Mouse (Mus musculus) midbrain, embryonic 15.5 days (tissue): ENCODE data around the gene Wdr59. TPM values are rescaled to one million over a fixed set of nuclear protein-coding genes. Genes with fewer than 3 reads are reported as not detected.

Experiments used
- ATAC-seq: fragments of 200-750 bp; cut with Nextera tagmentation; replicated peaks from 2 replicates; pipeline ENCODE4 v1.8.0; 2017; ENCODE audit warnings: moderate TSS enrichment
- H3K27ac ChIP-seq: fragments of 300-500 bp; sonication (generic); 2 replicates; pipeline ENCODE4 v1.5.1; 2015; ENCODE audit warnings: mild to moderate bottlenecking, inconsistent platforms
- H3K27me3 ChIP-seq: fragments of 300-500 bp; sonication (generic); replicated peaks from 2 replicates; pipeline ENCODE4 v1.6.1; 2015; ENCODE audit warnings: inconsistent platforms
- H3K36me3 ChIP-seq: fragments of 300-500 bp; sonication (generic); replicated peaks from 2 replicates; pipeline ENCODE4 v1.6.1; 2015; ENCODE audit warnings: inconsistent platforms
- H3K4me1 ChIP-seq: fragments of 300-500 bp; sonication (generic); 2 replicates; pipeline ENCODE4 v1.6.1; 2015; ENCODE audit warnings: inconsistent platforms
- H3K4me2 ChIP-seq: fragments of 300-500 bp; sonication (generic); 2 replicates; pipeline ENCODE4 v1.6.1; 2015; ENCODE audit warnings: inconsistent platforms, mild to moderate bottlenecking, moderate library complexity
- H3K4me3 ChIP-seq: fragments of 300-500 bp; sonication (generic); 2 replicates; pipeline ENCODE4 v1.5.1; 2015; ENCODE audit warnings: mild to moderate bottlenecking, inconsistent platforms
- H3K9ac ChIP-seq: fragments of 300-500 bp; sonication (generic); 2 replicates; pipeline ENCODE4 v1.6.1; 2015; ENCODE audit warnings: mild to moderate bottlenecking, inconsistent platforms
- H3K9me3 ChIP-seq: fragments of 300-500 bp; sonication (generic); 2 replicates; pipeline ENCODE4 v1.6.1; 2016; ENCODE audit warnings: inconsistent platforms
- WGBS: fragments of 180-500 bp; shearing (Covaris S2); methylation state at CpG from one replicate; pipeline ENCODE4 v1.1.7; 2015; ENCODE audit warnings: mixed read lengths; 5-methylcytosine and 5-hydroxymethylcytosine counted together
- polyA plus RNA-seq: library from polyadenylated mRNA; unstranded; fragments of >200 nt; fragmentation: Nextera tagmentation; extraction: Ambion mirVana; gene quantifications from 2 replicates; pipeline ENCODE4 v1.2.1, GENCODE M21; 2015

Wdr59 gene
- polyA plus RNA-seq, 1 experiment from 2014 or later = 8.3 TPM

DNA sequence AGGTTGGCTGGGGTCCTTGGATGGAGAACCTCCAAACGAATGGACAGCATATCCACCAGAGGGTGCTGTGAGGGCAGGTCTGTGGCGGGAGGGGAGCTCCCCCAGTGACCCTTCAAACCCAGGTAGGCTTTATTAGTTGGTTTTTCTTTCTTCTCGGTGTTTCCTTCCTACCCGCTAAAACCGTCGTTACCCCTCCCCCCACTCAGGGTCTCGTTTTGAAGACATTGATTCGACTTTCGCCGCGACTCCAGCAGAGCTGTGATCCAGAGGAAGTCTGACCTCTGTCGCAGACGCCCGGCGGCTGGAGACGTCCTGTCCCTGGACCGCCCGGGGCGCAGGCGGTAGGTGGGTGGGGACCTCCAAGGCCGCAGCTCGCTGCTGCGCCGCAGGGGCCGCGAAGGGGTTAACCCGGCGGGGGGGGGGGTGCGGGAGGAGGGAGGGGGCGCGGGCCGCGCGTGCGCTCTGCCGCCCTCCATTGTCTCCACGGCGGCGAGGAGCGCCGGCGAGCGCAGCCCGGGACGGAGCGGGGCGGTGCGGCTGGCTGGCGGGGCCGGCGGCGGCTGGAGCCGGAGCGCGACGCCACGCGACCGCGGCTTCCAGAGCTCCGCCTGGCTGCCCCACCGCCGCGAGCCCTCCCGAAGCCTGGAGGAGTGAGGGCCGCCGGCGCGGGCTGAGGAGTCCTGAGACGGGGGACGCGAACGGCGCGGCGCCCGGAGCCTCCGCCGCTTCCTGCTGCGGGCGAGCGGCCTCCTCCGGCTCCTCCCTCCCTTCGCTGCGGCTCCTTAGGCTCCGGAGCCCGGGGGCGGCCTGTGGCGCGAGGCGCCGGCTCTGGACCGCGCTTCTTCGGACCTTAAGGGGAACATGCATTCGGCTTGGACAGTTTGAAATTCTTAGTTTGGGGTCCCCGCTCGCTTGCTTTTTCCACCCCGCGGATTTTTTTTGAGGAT lies 14.4 kb upstream of the Wdr59 start, which contains the start of gene Znrf1:
Znrf1 (plus strand) TSS at position 67 of the 947 bp plus-strand sequence.
- WGBS = under 1% methylated on average over 74 of the region's 100 CpGs
- peak within 1 kb of the TSS; percentile 100 for H3K9ac ChIP-seq
- H3K9me3 ChIP-seq = no peaks in the 10 kb centered on the region
- no peaks in the 10 kb centered on the region for H3K27me3 ChIP-seq
- H3K36me3 ChIP-seq = no peaks in the 10 kb centered on the region
- ATAC-seq = peak; percentile 92
- H3K4me3 ChIP-seq = peak within 1 kb of the TSS; percentile 89
- peak within 1 kb of the TSS; percentile 88 for H3K4me2 ChIP-seq
- H3K27ac ChIP-seq = peak within 1 kb of the TSS; percentile 98
- H3K4me1 ChIP-seq = peaks cover 36% of the 10 kb centered on the region

DNA sequence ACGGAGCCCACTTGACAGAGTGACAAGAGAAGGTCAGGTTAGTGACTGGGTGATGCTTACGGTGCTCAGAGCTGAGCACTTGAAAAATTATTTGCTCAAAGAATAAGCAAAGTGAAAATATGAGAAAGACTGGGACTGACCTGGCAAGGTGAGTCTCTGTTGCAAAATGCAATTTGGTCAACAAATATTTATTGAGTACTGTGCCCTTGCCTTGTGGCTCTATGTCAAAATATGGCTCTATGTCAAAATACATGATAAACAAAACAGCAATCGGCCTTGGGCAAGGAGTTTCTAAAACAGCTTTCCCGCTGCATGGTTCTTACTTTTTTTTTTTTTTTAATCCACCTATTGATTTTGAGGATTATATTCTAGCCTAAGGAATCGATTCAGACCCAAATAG lies 13.6 kb upstream of the Wdr59 start:
- Histone ChIP-seq H3K4me2 (peak overlapping the region; percentile 55), H3K27ac (peak overlapping the region; percentile 98), H3K36me3 (no peaks in the 10 kb centered on the region), H3K9ac (no peak overlapping the region), H3K9me3 (no peaks in the 10 kb centered on the region), H3K4me3 (peak overlapping the region; percentile 89), H3K27me3 (no peaks in the 10 kb centered on the region), H3K4me1 (peaks cover 28% of the 10 kb centered on the region)
- ATAC-seq = no peak
- 26% methylated on average over 5 of the region's 5 CpGs for WGBS

DNA sequence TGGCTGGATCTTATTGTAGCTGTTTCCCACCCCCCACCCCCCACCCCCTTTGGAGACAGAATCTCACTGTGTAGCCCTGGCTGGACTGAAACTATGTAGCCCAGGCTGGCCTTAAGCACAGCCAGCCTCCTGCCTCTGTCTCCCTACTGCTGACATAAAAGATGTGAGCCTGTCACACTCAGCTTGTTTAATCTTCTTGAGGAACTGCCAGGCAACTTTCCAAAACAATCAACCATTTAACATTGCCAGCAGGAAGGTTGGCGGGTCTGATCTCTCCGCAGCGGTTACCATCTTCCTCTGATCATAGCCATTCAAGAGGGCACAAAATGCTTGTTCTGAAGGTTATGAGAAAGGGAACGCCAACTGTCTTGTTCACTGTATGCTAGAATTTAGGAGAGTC lies 11.6 kb upstream of the Wdr59 start:
- Histone ChIP-seq H3K4me1 (peaks cover 9% of the 10 kb centered on the region), H3K36me3 (no peaks in the 10 kb centered on the region), H3K4me2 (no peak overlapping the region), H3K4me3 (no peak overlapping the region), H3K9me3 (no peaks in the 10 kb centered on the region), H3K27ac (no peak overlapping the region), H3K9ac (no peak overlapping the region), H3K27me3 (no peaks in the 10 kb centered on the region)
- ATAC-seq = no peak
- 58% methylated on average over 4 of the region's 4 CpGs for WGBS

DNA sequence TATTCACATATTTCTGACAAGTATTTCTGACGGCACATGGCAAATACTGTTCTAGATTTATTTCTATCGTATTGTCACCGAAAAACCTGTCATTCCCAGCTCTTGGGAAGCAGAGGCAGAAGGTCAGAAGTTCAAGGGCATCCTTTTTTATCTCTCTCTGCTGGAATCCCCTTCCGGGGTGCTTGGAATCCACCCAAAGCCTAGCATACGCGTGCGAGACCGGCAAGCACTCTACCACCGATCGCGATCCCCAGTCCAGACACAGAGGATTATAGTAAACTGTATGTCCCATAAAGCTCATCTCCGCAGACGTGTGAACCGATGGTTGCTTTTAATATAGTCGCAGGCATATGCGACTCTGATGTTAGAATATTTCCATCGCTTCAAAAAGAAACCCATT lies 9.7 kb upstream of the Wdr59 start:
- 88% methylated on average over 17 of the region's 17 CpGs for WGBS

DNA sequence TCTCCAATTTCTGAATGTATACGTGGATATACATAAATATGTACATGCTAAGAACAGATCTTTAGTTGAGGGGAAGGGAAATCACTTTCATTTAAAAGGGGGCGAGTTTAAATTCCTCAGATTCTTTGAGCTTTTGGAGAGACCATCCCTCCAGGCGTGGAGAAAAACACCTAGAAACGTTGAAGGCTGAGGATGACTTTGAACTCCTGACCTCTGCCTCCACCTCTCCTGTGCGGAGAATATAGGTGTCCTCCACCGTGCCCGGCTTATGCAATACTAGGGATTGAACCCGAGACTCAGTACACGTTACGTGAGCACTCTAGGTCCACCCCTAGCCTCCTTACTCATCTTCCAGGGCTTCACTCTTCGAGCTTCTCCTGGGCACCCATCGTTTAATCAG lies 9.3 kb upstream of the Wdr59 start:
- no peak overlapping the region for H3K4me2 ChIP-seq
- no peaks in the 10 kb centered on the region for H3K27me3 ChIP-seq
- H3K9me3 ChIP-seq = no peaks in the 10 kb centered on the region
- H3K36me3 ChIP-seq = no peaks in the 10 kb centered on the region
- H3K27ac ChIP-seq = no peak overlapping the region
- ATAC-seq = no peak
- no peak overlapping the region for H3K4me3 ChIP-seq
- H3K9ac ChIP-seq = no peak overlapping the region
- 0 out of 2 replicates have a peak, but pooled peaks cover 2% of the 10 kb centered on the region for H3K4me1 ChIP-seq
- WGBS = 79% methylated on average over 12 of the region's 12 CpGs

More for the DNA sequence above, 9.7 kb upstream of the Wdr59 start:
- no peaks in the 10 kb centered on the region for H3K27me3 ChIP-seq
- H3K9ac ChIP-seq = no peak overlapping the region
- no peak overlapping the region for H3K27ac ChIP-seq
- H3K4me2 ChIP-seq = no peak overlapping the region
- H3K4me1 ChIP-seq = 0 out of 2 replicates have a peak, but pooled peaks cover 2% of the 10 kb centered on the region
- H3K36me3 ChIP-seq = no peaks in the 10 kb centered on the region
- no peak for ATAC-seq
- H3K4me3 ChIP-seq = no peak overlapping the region
- no peaks in the 10 kb centered on the region for H3K9me3 ChIP-seq

DNA sequence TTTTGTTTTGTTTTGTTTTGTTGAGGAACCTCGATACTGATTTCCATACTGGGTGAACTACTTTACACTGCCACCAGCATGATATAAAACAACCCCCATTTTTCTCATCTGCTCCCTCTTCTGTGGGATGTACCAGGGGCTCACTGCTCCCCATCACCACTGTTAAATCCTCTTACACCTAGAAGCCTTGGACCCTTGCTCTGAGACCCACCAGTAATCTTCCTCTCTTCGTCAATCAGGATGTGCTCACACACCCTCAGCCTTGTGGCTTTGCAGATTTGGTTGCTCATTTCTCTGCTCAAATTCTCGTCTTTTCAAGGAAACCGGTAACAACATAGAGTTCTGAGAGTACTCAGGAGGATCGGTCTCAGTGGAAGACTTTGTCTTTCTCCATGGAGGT lies 6.2 kb upstream of the Wdr59 start:
- H3K27ac ChIP-seq = no peak overlapping the region
- H3K27me3 ChIP-seq = no peaks in the 10 kb centered on the region
- ATAC-seq = no peak

DNA sequence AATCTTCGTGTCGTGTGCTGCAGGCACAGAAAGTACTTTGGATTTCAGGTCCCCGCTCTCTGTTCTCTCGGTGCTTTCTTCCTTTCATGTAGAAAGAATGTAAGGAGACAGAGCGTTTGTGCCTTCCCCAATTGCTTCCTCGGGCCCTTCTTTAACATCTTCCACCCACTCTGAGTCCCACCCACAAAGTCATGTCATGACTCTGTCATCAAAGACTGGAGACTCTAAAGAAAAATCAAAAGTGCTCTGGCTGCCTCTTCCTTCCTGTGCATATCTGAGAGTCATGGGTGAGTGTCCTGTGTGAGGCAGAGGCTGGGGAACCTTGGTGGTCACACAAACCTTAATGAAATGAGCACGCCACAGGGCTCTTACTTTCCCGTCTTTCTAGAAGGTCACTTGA lies 5.3 kb upstream of the Wdr59 start:
- peaks cover 3% of the 10 kb centered on the region; the same call in 1 of the 2 replicates for H3K4me1 ChIP-seq
- H3K4me3 ChIP-seq = no peak overlapping the region
- H3K36me3 ChIP-seq = no peaks in the 10 kb centered on the region
- 79% methylated on average over 8 of the region's 8 CpGs for WGBS
- no peaks in the 10 kb centered on the region for H3K27me3 ChIP-seq
- no peak for ATAC-seq
- H3K9me3 ChIP-seq = no peaks in the 10 kb centered on the region
- no peak overlapping the region for H3K27ac ChIP-seq
- H3K4me2 ChIP-seq = no peak overlapping the region
- no peak overlapping the region for H3K9ac ChIP-seq

More for the DNA sequence above, 6.2 kb upstream of the Wdr59 start:
- Histone ChIP-seq H3K36me3 (no peaks in the 10 kb centered on the region), H3K4me1 (no peaks in the 10 kb centered on the region), H3K9me3 (no peaks in the 10 kb centered on the region), H3K9ac (no peak overlapping the region), H3K4me3 (no peak overlapping the region), H3K4me2 (no peak overlapping the region)
- WGBS = 77% methylated on average over 5 of the region's 5 CpGs

DNA sequence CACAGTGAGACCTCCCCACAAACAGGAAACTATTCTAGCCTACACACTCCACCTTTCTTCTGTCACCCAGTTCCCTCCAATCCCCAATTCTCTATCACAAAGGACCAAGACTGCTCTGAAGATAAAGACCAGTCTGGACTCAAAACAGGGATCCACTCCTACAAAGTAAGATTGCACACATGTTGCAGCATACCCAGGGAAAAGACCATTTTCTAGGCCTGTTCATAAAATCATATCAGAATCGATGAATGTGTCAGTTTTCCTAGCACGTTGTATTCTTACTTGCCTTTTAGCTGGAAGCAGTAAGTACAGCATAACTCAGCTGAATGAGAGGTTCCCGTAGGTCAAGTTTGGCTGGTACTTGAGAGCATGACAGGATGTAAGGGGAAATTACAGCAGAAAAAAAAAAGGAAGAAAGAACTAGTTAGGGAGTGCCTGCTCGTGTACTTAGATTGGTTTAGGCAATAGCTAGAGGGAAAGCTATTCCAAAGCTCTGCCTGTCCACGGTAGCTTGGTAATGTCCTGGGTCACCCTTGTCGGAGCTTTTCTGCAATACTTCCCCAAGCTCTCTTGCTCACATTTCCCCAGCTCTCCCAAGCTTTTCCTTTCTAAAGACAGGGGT lies 4.6 kb upstream of the Wdr59 start:
- no peaks in the 10 kb centered on the region for H3K27me3 ChIP-seq
- WGBS = 78% methylated on average over 6 of the region's 6 CpGs
- H3K9me3 ChIP-seq = no peaks in the 10 kb centered on the region
- no peak overlapping the region for H3K9ac ChIP-seq
- ATAC-seq = no peak
- H3K27ac ChIP-seq = no peak overlapping the region
- peaks cover 3% of the 10 kb centered on the region; the same call in 1 of the 2 replicates for H3K4me1 ChIP-seq
- no peak overlapping the region for H3K4me3 ChIP-seq
- H3K4me2 ChIP-seq = no peak overlapping the region
- no peaks in the 10 kb centered on the region for H3K36me3 ChIP-seq

DNA sequence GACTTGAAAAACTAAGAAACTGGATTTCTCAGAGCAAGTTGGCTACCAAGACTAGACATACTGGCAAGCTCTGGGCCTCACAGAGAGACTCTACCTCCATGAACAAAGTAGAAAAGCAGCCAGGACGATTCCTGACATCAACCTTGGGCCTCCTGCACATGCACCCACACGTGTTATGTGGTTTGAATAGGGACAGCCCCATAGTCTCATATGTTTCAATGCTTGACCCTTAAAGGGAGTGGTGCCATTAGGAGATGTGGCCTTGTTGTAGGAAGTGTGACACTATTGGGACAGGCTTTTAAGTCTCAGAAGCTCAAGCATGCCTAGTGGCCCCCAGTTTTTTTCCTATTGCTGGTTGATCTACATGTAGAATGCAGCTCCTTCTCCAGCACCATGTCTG lies 4.4 kb downstream of the Wdr59 start:
- no peaks in the 10 kb centered on the region for H3K9me3 ChIP-seq
- H3K4me3 ChIP-seq = no peak overlapping the region
- WGBS = 96% methylated on average over 2 of the region's 2 CpGs
- H3K9ac ChIP-seq = no peak overlapping the region
- no peak overlapping the region for H3K27ac ChIP-seq
- H3K4me2 ChIP-seq = no peak overlapping the region
- peaks cover 18% of the 10 kb centered on the region for H3K4me1 ChIP-seq
- no peaks in the 10 kb centered on the region for H3K27me3 ChIP-seq
- no peak for ATAC-seq
- H3K36me3 ChIP-seq = no peaks in the 10 kb centered on the region

DNA sequence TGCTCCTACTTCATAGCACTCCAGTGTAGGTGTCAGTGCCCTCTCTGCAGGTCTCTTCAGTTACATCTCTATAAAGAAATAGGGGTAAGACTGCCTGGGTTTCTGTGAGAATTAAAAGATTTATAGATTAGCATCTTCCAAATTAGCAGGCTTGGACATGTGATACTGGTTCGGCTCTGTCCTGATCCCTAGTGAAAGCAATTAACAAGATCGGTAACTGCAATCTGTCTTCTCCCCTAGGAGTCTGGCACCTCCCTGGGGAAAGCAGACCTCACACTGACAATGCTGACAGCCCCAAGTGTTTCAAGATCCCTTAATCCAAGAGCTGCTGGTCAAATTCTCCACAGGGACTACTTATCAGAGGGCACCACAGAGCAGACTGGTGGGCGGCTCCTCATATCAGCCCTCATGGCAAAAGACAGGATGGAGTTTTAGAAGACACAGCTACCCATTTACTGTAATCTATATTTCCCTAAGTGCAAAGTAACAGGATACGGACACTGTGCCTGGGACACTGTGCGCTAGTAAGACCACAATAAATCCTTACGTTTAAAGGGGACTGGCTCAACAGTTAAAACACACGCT lies 5.3 kb downstream of the Wdr59 start:
- Histone ChIP-seq H3K4me2 (no peak overlapping the region), H3K9me3 (no peaks in the 10 kb centered on the region), H3K4me1 (peaks cover 15% of the 10 kb centered on the region), H3K9ac (no peak overlapping the region), H3K36me3 (no peaks in the 10 kb centered on the region), H3K27ac (no peak overlapping the region), H3K4me3 (no peak overlapping the region), H3K27me3 (no peaks in the 10 kb centered on the region)
- no peak for ATAC-seq
- WGBS = 81% methylated on average over 7 of the region's 7 CpGs

DNA sequence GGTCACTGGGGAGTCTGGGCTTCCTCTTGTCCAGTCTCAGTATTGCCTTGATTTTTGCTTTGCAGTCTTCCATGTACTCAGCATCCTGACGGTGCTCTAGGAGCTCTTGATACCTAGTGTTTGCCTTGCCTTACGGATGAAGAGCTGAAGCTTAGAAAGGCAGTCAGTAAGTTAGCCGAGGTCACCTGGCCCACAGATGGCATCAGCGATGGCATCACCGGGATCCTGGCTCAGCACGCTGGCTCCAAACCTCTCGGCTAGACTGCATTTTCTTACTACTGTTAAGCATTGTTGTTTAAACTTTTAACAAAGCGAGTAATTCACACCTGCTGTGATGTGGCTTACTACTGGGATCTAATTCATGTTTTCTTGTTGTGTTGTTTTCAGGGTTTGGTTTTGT lies 8.4 kb downstream of the Wdr59 start:
- ATAC-seq = no peak
- WGBS = 75% methylated on average over 8 of the region's 8 CpGs
- no peaks in the 10 kb centered on the region for H3K36me3 ChIP-seq
- H3K9ac ChIP-seq = no peak overlapping the region
- H3K4me3 ChIP-seq = no peak overlapping the region
- H3K27me3 ChIP-seq = no peaks in the 10 kb centered on the region
- H3K27ac ChIP-seq = 0 out of 2 replicates have a peak overlapping the region, but pooled peaks have one; percentile 38
- no peak overlapping the region for H3K4me2 ChIP-seq
- peaks cover 5% of the 10 kb centered on the region; the same call in 1 of the 2 replicates for H3K4me1 ChIP-seq
- H3K9me3 ChIP-seq = no peaks in the 10 kb centered on the region

DNA sequence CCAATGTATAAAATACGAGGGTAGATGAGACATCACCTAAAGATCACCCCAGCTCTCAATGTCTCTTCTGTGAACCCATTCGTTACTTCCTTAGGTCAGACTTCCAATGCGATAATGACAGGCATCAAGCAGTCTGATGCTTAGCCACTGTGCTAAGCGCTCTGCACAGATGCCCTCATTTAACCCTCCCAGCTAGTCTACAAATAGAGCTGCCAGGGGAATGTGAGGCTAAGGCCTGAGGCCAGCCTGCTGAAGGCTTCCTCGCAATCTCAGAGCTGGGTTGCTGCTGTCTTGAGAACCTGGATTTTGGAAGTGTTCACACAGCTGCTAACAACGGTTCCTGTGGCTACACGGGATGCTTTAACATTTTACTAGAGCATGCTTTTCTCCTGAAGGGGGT lies 9.0 kb downstream of the Wdr59 start:
- H3K4me1 ChIP-seq = peaks cover 5% of the 10 kb centered on the region; the same call in 1 of the 2 replicates
- WGBS = 75% methylated on average over 7 of the region's 7 CpGs
- H3K36me3 ChIP-seq = no peaks in the 10 kb centered on the region
- H3K9me3 ChIP-seq = no peaks in the 10 kb centered on the region
- peak overlapping the region; percentile 38; the same call in 1 of the 2 replicates for H3K27ac ChIP-seq
- no peaks in the 10 kb centered on the region for H3K27me3 ChIP-seq
- no peak for ATAC-seq
- H3K4me2 ChIP-seq = no peak overlapping the region
- H3K9ac ChIP-seq = no peak overlapping the region
- no peak overlapping the region for H3K4me3 ChIP-seq
